Mouse (Mus musculus) E14TG2a.4 (cell line): ENCODE data around the gene Map3k7cl.

ENCODE experiments used
- H3K27me3 ChIP-seq: 2 replicates; pipeline ENCODE4 v1.6.1; 2014; ENCODE audit warnings: low read length, control low read depth; ENCODE audit not compliant: insufficient read depth
- H3K36me3 ChIP-seq: 2 replicates; pipeline ENCODE4 v1.6.1; 2014; ENCODE audit warnings: low read length, control low read depth; ENCODE audit not compliant: insufficient read depth
- H3K4me1 ChIP-seq: replicated peaks from 2 replicates; pipeline ENCODE4 v1.6.1; 2014; ENCODE audit warnings: low read depth, low read length, control low read depth
- H3K4me3 ChIP-seq: replicated peaks from 2 replicates; pipeline ENCODE4 v1.5.1; 2014; ENCODE audit warnings: mild to moderate bottlenecking, low read length
- H3K9me3 ChIP-seq: 2 replicates; pipeline ENCODE4 v1.6.1; 2014; ENCODE audit warnings: low read length, control low read depth
- CTCF ChIP-seq: conservative IDR thresholded peaks from 2 replicates; pipeline ENCODE4 v1.5.1; 2014; ENCODE audit warnings: low read length
- NANOG ChIP-seq: IDR thresholded peaks from 2 replicates; pipeline ENCODE4 v1.6.1; 2014; ENCODE audit warnings: borderline replicate concordance, low read length, mixed read lengths
- POU5F1 ChIP-seq: IDR thresholded peaks from 2 replicates; pipeline ENCODE4 v1.6.1; 2014; ENCODE audit warnings: low read length, borderline replicate concordance

The Map3k7cl gene

DNA sequence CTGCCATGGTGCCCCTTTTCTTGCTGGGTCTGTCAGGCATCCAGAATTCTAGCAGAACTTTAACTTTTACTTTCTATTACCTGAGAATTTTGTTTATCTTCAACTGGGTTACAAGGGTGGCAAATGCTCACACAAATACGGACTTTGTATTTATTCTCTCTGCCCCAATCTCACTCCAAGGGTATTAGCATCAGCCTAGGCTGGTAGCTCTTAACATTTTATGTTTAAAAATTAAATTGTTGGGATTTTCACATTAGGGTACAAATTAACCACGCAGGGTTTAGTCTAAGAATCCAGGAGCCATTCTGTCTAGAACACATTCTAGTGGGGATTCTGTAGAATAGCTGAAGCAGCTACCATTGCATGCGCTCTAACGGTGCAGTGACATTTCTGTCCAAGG is 8.4 kb downstream of the Map3k7cl start:
- Histone ChIP-seq H3K4me3 (no peak overlapping the region), H3K27me3 (no peaks in the 10 kb centered on the region), H3K9me3 (no peaks in the 10 kb centered on the region), H3K4me1 (no peaks in the 10 kb centered on the region), H3K36me3 (no peaks in the 10 kb centered on the region)
- no peak for TF ChIP-seq POU5F1
- no peak for TF ChIP-seq NANOG
- TF ChIP-seq CTCF = no peak

DNA sequence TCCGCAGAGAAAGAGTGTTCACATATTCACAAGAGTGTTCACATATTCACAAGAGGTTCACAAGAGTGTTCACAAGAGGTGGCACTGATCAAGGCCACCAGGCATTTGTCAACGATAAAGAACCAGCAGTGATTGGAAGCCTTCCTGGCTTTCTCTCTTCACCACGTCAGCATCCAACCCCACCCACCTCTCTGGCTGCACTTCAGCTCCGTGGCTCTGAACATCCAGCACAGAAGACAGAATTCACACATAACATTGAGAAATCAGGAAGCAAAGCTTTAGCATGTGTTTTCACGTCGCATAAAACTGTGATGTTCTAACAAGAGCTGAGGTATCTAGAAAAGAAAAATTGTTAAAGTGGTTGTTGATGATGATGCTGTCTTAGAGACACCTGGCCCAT is 10.4 kb downstream of the Map3k7cl start:
- H3K4me3 ChIP-seq = no peak overlapping the region
- no peaks in the 10 kb centered on the region for H3K36me3 ChIP-seq
- no peak for TF ChIP-seq NANOG
- no peak for TF ChIP-seq POU5F1
- no peak for TF ChIP-seq CTCF
- H3K9me3 ChIP-seq = no peaks in the 10 kb centered on the region
- H3K27me3 ChIP-seq = no peaks in the 10 kb centered on the region
- no peaks in the 10 kb centered on the region for H3K4me1 ChIP-seq

DNA sequence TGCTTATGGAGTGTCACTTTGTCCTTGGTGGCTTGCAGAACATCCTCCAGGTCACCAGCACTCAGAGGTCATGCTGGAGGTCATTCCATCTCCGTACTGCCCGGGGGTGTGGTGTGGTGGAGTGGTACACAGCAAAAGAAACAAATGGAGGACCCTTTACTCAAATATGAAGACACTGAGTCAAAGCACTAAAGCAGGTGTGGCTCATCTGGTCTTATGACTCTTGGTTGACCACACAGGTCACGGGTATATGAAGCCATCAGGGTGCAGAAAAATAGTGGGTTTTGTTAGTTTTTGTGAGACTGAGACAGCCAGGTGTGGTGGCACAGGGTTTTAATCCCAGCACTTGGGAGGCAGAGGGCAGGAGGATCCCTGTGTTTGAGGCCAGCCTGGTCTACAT is 11.4 kb downstream of the Map3k7cl start:
- no peaks in the 10 kb centered on the region for H3K36me3 ChIP-seq
- no peaks in the 10 kb centered on the region for H3K9me3 ChIP-seq
- no peaks in the 10 kb centered on the region for H3K4me1 ChIP-seq
- no peaks in the 10 kb centered on the region for H3K27me3 ChIP-seq
- H3K4me3 ChIP-seq = no peak overlapping the region
- TF ChIP-seq CTCF = no peak

DNA sequence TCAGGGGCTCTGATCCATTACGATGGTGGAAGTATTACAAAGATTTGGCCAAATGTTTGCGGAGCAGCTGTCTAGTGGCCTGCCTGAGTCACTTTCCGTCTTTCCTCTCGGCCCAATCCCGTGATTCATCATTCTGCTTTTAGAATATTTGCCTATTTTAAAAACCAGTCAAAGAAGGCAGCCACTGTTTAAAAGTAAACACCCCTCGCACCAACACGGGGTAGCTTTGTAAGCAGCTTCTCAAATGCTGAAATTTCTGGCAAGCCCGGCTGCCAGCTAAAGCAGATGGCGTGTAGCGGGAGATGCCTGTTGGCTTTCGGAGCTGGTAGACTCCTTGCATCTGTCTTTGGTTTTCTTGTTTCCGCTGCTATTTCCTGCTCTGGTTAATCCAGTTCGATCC is 14.4 kb downstream of the Map3k7cl start:
- Histone ChIP-seq H3K27me3 (no peaks in the 10 kb centered on the region), H3K9me3 (no peaks in the 10 kb centered on the region), H3K4me1 (no peaks in the 10 kb centered on the region)

DNA sequence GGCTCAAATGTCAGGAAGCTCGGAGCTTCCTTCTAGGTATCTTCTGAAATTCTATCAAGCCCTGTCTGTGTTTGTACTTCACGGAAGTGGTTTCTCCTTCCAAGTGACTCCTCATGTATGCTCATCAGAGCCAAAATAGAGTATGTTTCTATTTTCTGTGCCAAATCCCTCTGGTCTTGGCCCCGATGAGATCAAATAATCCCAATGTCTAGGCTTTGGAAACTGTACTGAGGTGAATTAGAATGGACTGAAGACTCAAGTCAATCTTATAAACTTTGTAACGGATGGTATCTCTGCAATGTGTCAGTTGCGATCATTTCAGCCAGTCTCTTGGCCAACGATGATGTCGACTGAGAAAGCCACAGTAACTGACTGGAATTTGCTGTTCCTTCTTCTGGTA is 15.1 kb downstream of the Map3k7cl start:
- Histone ChIP-seq H3K27me3 (no peaks in the 10 kb centered on the region), H3K4me3 (no peak overlapping the region), H3K9me3 (no peaks in the 10 kb centered on the region), H3K4me1 (no peaks in the 10 kb centered on the region), H3K36me3 (no peaks in the 10 kb centered on the region)
- TF ChIP-seq POU5F1 (no peak), NANOG (no peak), CTCF (no peak)

More for the DNA sequence above, 14.4 kb downstream of the Map3k7cl start:
- no peak for TF ChIP-seq NANOG
- no peak for TF ChIP-seq CTCF
- no peak for TF ChIP-seq POU5F1
- Histone ChIP-seq H3K36me3 (no peaks in the 10 kb centered on the region), H3K4me3 (no peak overlapping the region)

DNA sequence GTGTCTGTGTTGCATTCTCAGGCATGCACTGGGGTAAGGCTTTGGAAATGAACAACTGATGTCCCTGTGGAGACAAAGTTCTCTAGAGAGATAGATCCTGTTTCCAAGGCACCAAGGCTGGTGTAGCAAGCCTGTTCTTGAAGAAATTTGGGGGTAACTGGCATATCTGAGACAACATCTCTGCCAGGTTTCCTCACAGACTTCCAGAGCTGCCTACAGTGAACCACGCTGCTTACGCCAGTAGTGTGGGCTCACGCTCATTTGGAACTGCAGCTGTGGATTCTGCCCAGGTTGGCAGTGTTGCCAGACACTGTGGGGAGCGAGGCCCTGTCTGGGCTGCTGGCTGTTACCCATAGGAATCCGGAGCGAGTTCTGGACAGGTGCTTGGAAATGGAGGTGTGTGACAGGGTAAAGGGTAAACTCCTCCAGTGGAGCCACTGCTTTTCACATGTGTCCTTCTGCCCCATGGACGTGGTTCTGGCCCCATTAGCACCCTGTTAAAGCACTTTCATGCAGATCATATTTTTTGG is 16.5 kb downstream of the Map3k7cl start:
- TF ChIP-seq NANOG = no peak
- TF ChIP-seq CTCF = no peak
- TF ChIP-seq POU5F1 = no peak

DNA sequence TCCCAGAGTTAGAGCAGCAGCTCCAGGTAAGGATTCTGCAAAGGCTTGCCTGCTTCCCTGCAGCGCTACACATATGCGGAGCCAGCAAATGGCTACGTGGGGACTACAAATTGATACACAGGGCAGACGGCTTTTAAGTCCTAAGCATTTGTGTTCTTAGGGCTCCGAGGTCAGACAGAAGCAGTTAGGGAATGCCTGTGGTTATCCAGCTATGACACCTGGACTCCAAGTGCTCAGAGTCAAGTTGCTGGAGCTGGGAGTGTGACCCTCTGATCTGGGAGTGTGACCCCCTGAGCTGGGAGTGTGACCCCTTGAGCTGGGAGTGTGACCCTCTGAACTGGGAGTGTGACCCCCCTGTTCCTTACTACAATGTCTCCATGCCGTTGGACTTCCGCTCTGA is 17.2 kb downstream of the Map3k7cl start:
- Histone ChIP-seq H3K27me3 (no peaks in the 10 kb centered on the region), H3K4me3 (no peak overlapping the region), H3K9me3 (no peaks in the 10 kb centered on the region), H3K36me3 (no peaks in the 10 kb centered on the region), H3K4me1 (no peaks in the 10 kb centered on the region)
- TF ChIP-seq CTCF = no peak
- TF ChIP-seq POU5F1 = no peak
- TF ChIP-seq NANOG = no peak

More for the DNA sequence above, 16.5 kb downstream of the Map3k7cl start:
- Histone ChIP-seq H3K36me3 (no peaks in the 10 kb centered on the region), H3K9me3 (no peaks in the 10 kb centered on the region), H3K27me3 (no peaks in the 10 kb centered on the region), H3K4me1 (no peaks in the 10 kb centered on the region), H3K4me3 (no peak overlapping the region)

DNA sequence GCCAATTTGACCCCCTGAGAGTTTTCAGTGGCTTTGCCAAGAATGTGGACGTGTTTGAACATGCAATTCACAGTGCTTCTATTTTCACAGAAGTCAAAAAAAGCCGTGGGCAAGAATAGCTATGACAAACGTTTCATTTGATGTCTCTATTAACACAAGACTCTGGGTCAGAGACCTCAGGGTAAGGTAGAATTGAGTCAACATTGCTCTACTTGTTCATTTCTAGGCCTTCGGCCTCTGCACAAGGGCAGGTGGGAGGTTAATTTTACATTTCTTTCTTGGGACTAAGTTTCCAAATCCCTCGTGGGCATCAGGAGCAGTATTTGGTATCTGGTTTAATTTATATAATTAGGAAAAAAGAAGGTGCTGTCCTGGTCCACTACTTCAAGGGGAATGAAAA is 20.3 kb downstream of the Map3k7cl start:
- no peak overlapping the region for H3K4me3 ChIP-seq
- TF ChIP-seq NANOG (no peak), CTCF (no peak), POU5F1 (no peak)
- H3K4me1 ChIP-seq = 0 out of 2 replicates have a peak, but pooled peaks cover 6% of the 10 kb centered on the region
- no peaks in the 10 kb centered on the region for H3K36me3 ChIP-seq
- H3K9me3 ChIP-seq = no peaks in the 10 kb centered on the region
- peaks cover 13% of the 10 kb centered on the region for H3K27me3 ChIP-seq

DNA sequence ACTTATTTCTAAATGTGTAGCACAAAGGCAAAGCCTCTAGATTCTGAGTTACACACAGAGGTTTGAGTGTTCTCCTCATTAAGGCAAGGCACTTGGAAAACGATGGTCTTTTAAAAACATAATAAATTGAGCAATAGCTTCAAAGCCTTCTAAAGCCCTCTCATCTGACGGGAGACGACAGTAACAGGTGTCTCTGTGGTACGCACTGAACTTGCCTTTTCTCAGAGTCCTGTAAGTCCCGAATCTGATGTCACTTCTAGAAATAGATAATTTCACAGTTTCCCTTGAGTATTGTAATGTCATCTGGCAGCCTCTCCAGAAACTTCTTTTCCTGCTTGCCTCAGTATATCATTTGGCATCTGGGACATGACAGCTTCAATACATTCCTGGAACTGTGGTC is 21.0 kb downstream of the Map3k7cl start:
- Histone ChIP-seq H3K4me3 (no peak overlapping the region), H3K27me3 (peaks cover 13% of the 10 kb centered on the region), H3K9me3 (no peaks in the 10 kb centered on the region), H3K36me3 (no peaks in the 10 kb centered on the region), H3K4me1 (0 out of 2 replicates have a peak, but pooled peaks cover 6% of the 10 kb centered on the region)
- TF ChIP-seq NANOG = no peak
- TF ChIP-seq CTCF = no peak
- no peak for TF ChIP-seq POU5F1
